Mouse (Mus musculus) forebrain, embryonic 16.5 days (tissue): Measurements from ENCODE around the gene Insig1. TPM values are rescaled to one million over a fixed set of nuclear protein-coding genes. Genes with fewer than 3 reads are reported as not detected.

Experiments used
- ATAC-seq: fragments of 200-750 bp; cut with Nextera tagmentation; 2 replicates; pipeline ENCODE4 v1.8.0; 2017; ENCODE audit warnings: mild to moderate bottlenecking, moderate library complexity
- H3K27ac ChIP-seq: fragments of 300-500 bp; sonication (generic); 2 replicates; pipeline ENCODE4 v1.5.1; 2014; ENCODE audit warnings: low read length, control low read depth
- H3K27me3 ChIP-seq: fragments of 300-500 bp; sonication (generic); replicated peaks from 2 replicates; pipeline ENCODE4 v1.6.1; 2014; ENCODE audit warnings: low read length; ENCODE audit not compliant: control insufficient read depth, insufficient read depth
- H3K36me3 ChIP-seq: fragments of 300-500 bp; sonication (generic); 2 replicates; pipeline ENCODE4 v1.6.1; 2014; ENCODE audit not compliant: control insufficient read depth, insufficient read depth
- H3K4me1 ChIP-seq: fragments of 300-500 bp; sonication (generic); replicated peaks from 2 replicates; pipeline ENCODE4 v1.6.1; 2014; ENCODE audit warnings: low read length; ENCODE audit not compliant: control insufficient read depth, insufficient read depth
- H3K4me2 ChIP-seq: fragments of 300-500 bp; sonication (generic); 2 replicates; pipeline ENCODE4 v1.6.1; 2014; ENCODE audit warnings: mild to moderate bottlenecking, low read length, control low read depth
- H3K4me3 ChIP-seq: fragments of 300-500 bp; sonication (generic); replicated peaks from 2 replicates; pipeline ENCODE4 v1.5.1; 2014; ENCODE audit warnings: mild to moderate bottlenecking, low read length, control low read depth
- H3K9ac ChIP-seq: fragments of 300-500 bp; sonication (generic); replicated peaks from 2 replicates; pipeline ENCODE4 v1.6.1; 2014; ENCODE audit warnings: low read depth, low read length, control low read depth
- H3K9me3 ChIP-seq: fragments of 300-500 bp; sonication (generic); 2 replicates; pipeline ENCODE4 v1.6.1; 2016; ENCODE audit warnings: low read length; ENCODE audit not compliant: control insufficient read depth
- WGBS: fragments of 180-500 bp; shearing (Covaris S2); extraction: QIAGEN DNeasy Blood & Tissue Kit; methylation state at CpG from one replicate; pipeline ENCODE4 v1.1.7; 2014; 5-methylcytosine and 5-hydroxymethylcytosine counted together
- polyA plus RNA-seq: library from polyadenylated mRNA; unstranded; fragments of >200 nt; fragmentation: Nextera tagmentation; extraction: Ambion mirVana; gene quantifications from 2 replicates; pipeline ENCODE4 v1.2.1, GENCODE M21; 2015

The Insig1 gene
- polyA plus RNA-seq, 1 experiment from 2014 or later = 76.9 TPM

GRCm38 (mm10) chr5:28122491-28123454 is 51.6 kb downstream of the Insig1 start:
- Histone ChIP-seq H3K9ac (no peak overlapping the region), H3K9me3 (no peaks in the 10 kb centered on the region; the same call in 1 of the 2 replicates), H3K27ac (no peak overlapping the region), H3K4me3 (no peak overlapping the region; the same call in 1 of the 2 replicates), H3K36me3 (no peaks in the 10 kb centered on the region), H3K4me2 (no peak overlapping the region), H3K27me3 (peaks cover 77% of the 10 kb centered on the region), H3K4me1 (peaks cover 16% of the 10 kb centered on the region)
- peak; percentile 84 for ATAC-seq
- WGBS = 1% methylated on average over 27 of the region's 27 CpGs

- Histone ChIP-seq H3K4me2 (no peak overlapping the region), H3K27ac (no peak overlapping the region), H3K9ac (no peak overlapping the region), H3K36me3 (no peaks in the 10 kb centered on the region), H3K9me3 (no peaks in the 10 kb centered on the region; the same call in 1 of the 2 replicates), H3K4me1 (peaks cover 11% of the 10 kb centered on the region), H3K4me3 (no peak overlapping the region), H3K27me3 (peaks cover 73% of the 10 kb centered on the region)
- 0% methylated on average over 11 of the region's 11 CpGs for WGBS
- 0 out of 2 replicates have a peak, but pooled peaks have one; percentile 18 for ATAC-seq
These were observed 52.3 kb downstream of the Insig1 start for GRCm38 (mm10) chr5:28123455-28123825.

GRCm38 (mm10) chr5:28124321-28125230 is 53.4 kb downstream of the Insig1 start:
- Histone ChIP-seq H3K27ac (no peak overlapping the region), H3K9ac (no peak overlapping the region)

More at GRCm38 (mm10) chr5:28124321-28125230, 53.4 kb downstream of the Insig1 start:
- Histone ChIP-seq H3K36me3 (no peaks in the 10 kb centered on the region), H3K9me3 (no peaks in the 10 kb centered on the region; the same call in 1 of the 2 replicates), H3K4me2 (peak overlapping the region; percentile 19; the same call in 1 of the 2 replicates), H3K4me1 (peaks cover 10% of the 10 kb centered on the region; the same call in 1 of the 2 replicates), H3K4me3 (no peak overlapping the region), H3K27me3 (peaks cover 68% of the 10 kb centered on the region)
- ATAC-seq = peak; percentile 29; the same call in 1 of the 2 replicates
- 3% methylated on average over 28 of the region's 28 CpGs for WGBS

Other genes starting within 250 kb of the Insig1 start
- gene Htr5a, start 229.2 kb upstream of the Insig1 start, polyA plus RNA-seq = 0.61 and 1.2 TPM in 2 replicates
- not detected in 2 replicates for gene En2, start 94.3 kb downstream of the Insig1 start, polyA plus RNA-seq
- gene Cnpy1, start 174.4 kb downstream of the Insig1 start, polyA plus RNA-seq = 1.1 and 2.7 TPM in 2 replicates
- gene Rbm33, start 245.8 kb downstream of the Insig1 start, polyA plus RNA-seq = 18.8 and 19.2 TPM in 2 replicates